Mouse (Mus musculus) forebrain, embryonic 12.5 days (tissue): Measurements from ENCODE around the gene Clstn3. TPM values are rescaled to one million over a fixed set of nuclear protein-coding genes. Genes with fewer than 3 reads are reported as not detected.

Experiments used
- ATAC-seq: fragments of 200-750 bp; cut with Nextera tagmentation; 2 replicates; pipeline ENCODE4 v1.8.0; 2017; ENCODE audit warnings: moderate TSS enrichment; ENCODE audit not compliant: low FRiP score
- H3K27ac ChIP-seq: fragments of 300-500 bp; sonication (generic); 2 replicates; pipeline ENCODE4 v1.5.1; 2016; ENCODE audit warnings: mild to moderate bottlenecking
- H3K27me3 ChIP-seq: fragments of 300-500 bp; sonication (generic); 2 replicates; pipeline ENCODE4 v1.6.1; 2016; ENCODE audit warnings: mild to moderate bottlenecking
- H3K36me3 ChIP-seq: fragments of 300-500 bp; sonication (generic); replicated peaks from 2 replicates; pipeline ENCODE4 v1.6.1; 2016; ENCODE audit warnings: mild to moderate bottlenecking
- H3K4me1 ChIP-seq: fragments of 300-500 bp; sonication (generic); 2 replicates; pipeline ENCODE4 v1.6.1; 2016
- H3K4me2 ChIP-seq: fragments of 300-500 bp; sonication (generic); 2 replicates; pipeline ENCODE4 v1.6.1; 2016; ENCODE audit warnings: mild to moderate bottlenecking, moderate library complexity
- H3K4me3 ChIP-seq: fragments of 300-500 bp; sonication (generic); replicated peaks from 2 replicates; pipeline ENCODE4 v1.5.1; 2016; ENCODE audit warnings: mild to moderate bottlenecking
- H3K9ac ChIP-seq: fragments of 300-500 bp; sonication (generic); 2 replicates; pipeline ENCODE4 v1.6.1; 2016; ENCODE audit warnings: mild to moderate bottlenecking
- H3K9me3 ChIP-seq: fragments of 300-500 bp; sonication (generic); 2 replicates; pipeline ENCODE4 v1.6.1; 2016
- WGBS: fragments of 180-500 bp; shearing (Covaris S2); methylation state at CpG from one replicate; pipeline ENCODE4 v1.1.7; 2016; 5-methylcytosine and 5-hydroxymethylcytosine counted together
- polyA plus RNA-seq: library from polyadenylated mRNA; unstranded; fragments of >200 nt; fragmentation: Nextera tagmentation; extraction: Ambion mirVana; gene quantifications from 2 replicates; pipeline ENCODE4 v1.2.1, GENCODE M21; 2016

Clstn3 gene
- polyA plus RNA-seq, 1 experiment from 2014 or later = 25.9 TPM

GRCm38 (mm10) chr6:124458505-124458904 lies 6.1 kb downstream of the Clstn3 start:
- H3K9ac ChIP-seq = no peak overlapping the region
- 89% methylated on average over 11 of the region's 11 CpGs for WGBS
- no peak overlapping the region for H3K4me2 ChIP-seq
- H3K27ac ChIP-seq = no peak overlapping the region
- no peak overlapping the region for H3K4me3 ChIP-seq
- H3K4me1 ChIP-seq = peaks cover 2% of the 10 kb centered on the region
- no peaks in the 10 kb centered on the region for H3K27me3 ChIP-seq
- peaks cover 6% of the 10 kb centered on the region for H3K36me3 ChIP-seq
- H3K9me3 ChIP-seq = no peaks in the 10 kb centered on the region
- no peak for ATAC-seq

DNA sequence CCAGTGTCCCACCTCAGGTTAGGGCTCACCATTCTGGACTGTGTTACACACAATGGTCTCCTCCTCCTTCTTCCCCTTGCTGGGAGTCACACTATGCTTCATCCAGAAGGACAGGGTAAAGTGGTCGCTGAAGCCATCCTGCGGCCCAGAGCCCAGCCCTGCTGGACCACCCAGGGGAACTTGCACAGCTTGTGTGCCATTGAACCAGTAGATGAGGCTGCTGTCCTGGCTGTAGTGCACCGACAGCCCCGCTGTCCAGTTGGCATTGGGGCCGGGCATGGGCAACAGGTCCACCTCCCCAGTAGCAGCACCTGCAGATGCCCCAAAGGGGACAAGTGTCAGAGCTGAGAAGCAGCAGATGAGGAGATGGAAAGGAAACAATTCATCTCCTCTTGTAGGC lies 6.8 kb downstream of the Clstn3 start:
- no peak overlapping the region for H3K4me3 ChIP-seq
- no peaks in the 10 kb centered on the region for H3K9me3 ChIP-seq
- no peaks in the 10 kb centered on the region for H3K27me3 ChIP-seq
- H3K27ac ChIP-seq = no peak overlapping the region
- H3K9ac ChIP-seq = no peak overlapping the region
- no peaks in the 10 kb centered on the region for H3K4me1 ChIP-seq
- ATAC-seq = no peak
- 83% methylated on average over 5 of the region's 5 CpGs for WGBS
- H3K4me2 ChIP-seq = no peak overlapping the region
- peaks cover 6% of the 10 kb centered on the region for H3K36me3 ChIP-seq

- Histone ChIP-seq H3K27ac (no peak overlapping the region), H3K4me1 (no peaks in the 10 kb centered on the region), H3K9me3 (no peaks in the 10 kb centered on the region), H3K9ac (no peak overlapping the region), H3K27me3 (no peaks in the 10 kb centered on the region), H3K36me3 (peaks cover 6% of the 10 kb centered on the region), H3K4me3 (no peak overlapping the region), H3K4me2 (no peak overlapping the region)
- WGBS = 93% methylated on average over 5 of the region's 5 CpGs
- no peak for ATAC-seq
These were observed 8.4 kb downstream of the Clstn3 start for GRCm38 (mm10) chr6:124456243-124456642.

DNA sequence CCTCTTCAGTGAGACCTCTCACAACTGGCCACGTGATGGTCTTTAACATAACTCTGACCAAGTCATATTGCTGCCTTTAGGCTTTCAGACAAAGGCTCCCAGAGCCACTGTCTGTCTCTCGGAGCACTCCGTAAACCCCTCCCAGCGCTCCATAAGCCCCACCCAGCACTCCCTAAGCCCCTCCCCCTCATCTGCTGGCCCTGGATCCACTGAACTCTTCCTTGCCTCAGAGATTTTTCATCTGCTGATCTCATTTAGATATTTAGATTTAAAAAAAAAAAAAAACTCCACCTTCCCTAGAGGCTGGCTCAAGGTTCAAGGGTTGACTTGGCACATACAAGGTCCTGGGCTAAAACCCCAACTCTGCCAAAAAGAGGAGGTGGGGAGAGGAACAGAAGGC lies 10.8 kb downstream of the Clstn3 start:
- no peak overlapping the region for H3K9ac ChIP-seq
- H3K27ac ChIP-seq = no peak overlapping the region
- H3K9me3 ChIP-seq = no peaks in the 10 kb centered on the region
- no peaks in the 10 kb centered on the region for H3K4me1 ChIP-seq
- no peak for ATAC-seq
- H3K36me3 ChIP-seq = peaks cover 10% of the 10 kb centered on the region
- H3K27me3 ChIP-seq = no peaks in the 10 kb centered on the region
- 56% methylated on average over 4 of the region's 4 CpGs for WGBS
- H3K4me3 ChIP-seq = no peak overlapping the region
- no peak overlapping the region for H3K4me2 ChIP-seq

GRCm38 (mm10) chr6:124451995-124452394 lies 12.6 kb downstream of the Clstn3 start:
- Histone ChIP-seq H3K9ac (no peak overlapping the region), H3K4me2 (no peak overlapping the region), H3K27ac (no peak overlapping the region), H3K4me1 (no peaks in the 10 kb centered on the region), H3K9me3 (no peaks in the 10 kb centered on the region), H3K27me3 (no peaks in the 10 kb centered on the region), H3K36me3 (peaks cover 6% of the 10 kb centered on the region; the same call in 1 of the 2 replicates), H3K4me3 (no peak overlapping the region)
- 71% methylated on average over 3 of the region's 3 CpGs for WGBS
- ATAC-seq = no peak

- no peaks in the 10 kb centered on the region for H3K27me3 ChIP-seq
- H3K9ac ChIP-seq = no peak overlapping the region
- no peak overlapping the region for H3K27ac ChIP-seq
- no peaks in the 10 kb centered on the region for H3K4me1 ChIP-seq
- no peak overlapping the region for H3K4me3 ChIP-seq
- 89% methylated on average over 18 of the region's 18 CpGs for WGBS
- H3K4me2 ChIP-seq = no peak overlapping the region
- H3K9me3 ChIP-seq = no peaks in the 10 kb centered on the region
- H3K36me3 ChIP-seq = peaks cover 6% of the 10 kb centered on the region; the same call in 1 of the 2 replicates
- ATAC-seq = no peak
These were observed 14.8 kb downstream of the Clstn3 start for GRCm38 (mm10) chr6:124449668-124450383.

DNA sequence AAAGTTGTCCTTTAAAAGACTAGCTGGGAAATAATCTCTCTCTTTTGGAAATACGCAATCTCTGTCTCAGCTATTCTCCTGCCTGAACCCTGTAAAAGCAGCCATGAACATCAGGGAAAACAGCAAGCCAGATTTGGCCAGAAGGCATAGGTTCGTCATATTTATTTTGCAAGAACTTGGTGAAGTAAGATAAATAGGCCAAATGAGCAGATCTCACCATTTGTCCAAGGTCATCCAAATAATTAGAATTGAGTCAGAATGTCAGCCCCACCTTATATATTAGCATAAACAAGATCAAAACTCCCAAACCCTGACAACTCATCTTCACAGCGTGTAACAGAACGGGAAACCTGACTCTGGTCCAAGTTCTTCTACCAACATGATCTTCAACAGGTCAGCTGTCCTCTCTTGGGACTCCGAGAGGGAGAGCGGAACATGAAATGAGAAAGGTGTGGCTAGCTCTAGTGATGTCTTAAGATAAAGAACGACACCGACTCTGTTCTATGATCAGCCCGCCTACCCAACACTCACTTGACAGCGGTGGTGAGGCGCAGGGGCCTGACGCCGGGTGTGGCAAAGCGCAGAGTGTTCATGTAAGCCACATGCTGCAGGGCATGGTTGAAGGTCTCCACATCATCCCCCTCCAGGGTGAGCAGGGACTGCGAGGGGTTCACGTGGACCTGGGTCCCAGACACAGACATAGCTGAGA lies 15.5 kb downstream of the Clstn3 start:
- Histone ChIP-seq H3K36me3 (peaks cover 6% of the 10 kb centered on the region; the same call in 1 of the 2 replicates), H3K4me3 (no peak overlapping the region), H3K4me1 (no peaks in the 10 kb centered on the region), H3K4me2 (no peak overlapping the region), H3K9me3 (no peaks in the 10 kb centered on the region), H3K9ac (no peak overlapping the region), H3K27me3 (no peaks in the 10 kb centered on the region), H3K27ac (no peak overlapping the region)
- ATAC-seq = no peak
- WGBS = 93% methylated on average over 16 of the region's 16 CpGs

GRCm38 (mm10) chr6:124448186-124448852 lies 16.3 kb downstream of the Clstn3 start:
- Histone ChIP-seq H3K9ac (no peak overlapping the region), H3K4me2 (no peak overlapping the region), H3K36me3 (peaks cover 6% of the 10 kb centered on the region; the same call in 1 of the 2 replicates), H3K9me3 (no peaks in the 10 kb centered on the region), H3K27ac (no peak overlapping the region), H3K4me1 (no peaks in the 10 kb centered on the region), H3K4me3 (no peak overlapping the region), H3K27me3 (no peaks in the 10 kb centered on the region)
- 76% methylated on average over 10 of the region's 10 CpGs for WGBS
- ATAC-seq = no peak

- Histone ChIP-seq H3K9ac (no peak overlapping the region), H3K4me3 (no peak overlapping the region), H3K9me3 (no peaks in the 10 kb centered on the region), H3K4me2 (no peak overlapping the region), H3K27ac (no peak overlapping the region), H3K4me1 (no peaks in the 10 kb centered on the region), H3K36me3 (peaks cover 6% of the 10 kb centered on the region; the same call in 1 of the 2 replicates), H3K27me3 (no peaks in the 10 kb centered on the region)
- ATAC-seq = no peak
- WGBS = 86% methylated on average over 2 of the region's 2 CpGs
These were observed 17.2 kb downstream of the Clstn3 start for GRCm38 (mm10) chr6:124447356-124447755.

- ATAC-seq = no peak
- 93% methylated on average over 9 of the region's 9 CpGs for WGBS
- no peaks in the 10 kb centered on the region for H3K27me3 ChIP-seq
- no peak overlapping the region for H3K27ac ChIP-seq
- H3K4me3 ChIP-seq = no peak overlapping the region
- peaks cover 6% of the 10 kb centered on the region; the same call in 1 of the 2 replicates for H3K36me3 ChIP-seq
- no peak overlapping the region for H3K9ac ChIP-seq
- H3K4me1 ChIP-seq = no peaks in the 10 kb centered on the region
- no peaks in the 10 kb centered on the region for H3K9me3 ChIP-seq
- H3K4me2 ChIP-seq = no peak overlapping the region
These were observed 18.1 kb downstream of the Clstn3 start for GRCm38 (mm10) chr6:124446459-124446858.

DNA sequence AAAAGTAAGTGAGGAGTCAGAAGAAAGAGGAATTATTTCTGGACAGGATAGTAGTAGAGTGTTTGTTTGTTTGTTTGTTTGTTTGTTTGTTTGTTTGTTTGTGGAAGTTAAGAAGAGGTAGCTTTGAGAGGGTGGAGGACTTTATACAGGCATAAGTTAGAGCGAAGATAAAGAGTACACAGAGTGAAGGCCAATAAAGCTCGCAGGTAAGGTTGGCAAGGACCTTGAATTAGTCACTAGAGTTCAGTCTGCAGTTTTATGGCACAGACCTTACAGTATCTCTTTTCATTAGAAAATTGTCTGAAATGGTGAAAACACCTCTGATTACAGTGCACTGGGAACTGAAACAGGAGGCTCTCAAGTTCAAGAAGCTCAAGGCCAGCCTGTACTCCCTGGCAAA lies 18.6 kb downstream of the Clstn3 start:
- H3K4me3 ChIP-seq = no peak overlapping the region
- H3K9me3 ChIP-seq = no peaks in the 10 kb centered on the region
- peaks cover 6% of the 10 kb centered on the region; the same call in 1 of the 2 replicates for H3K36me3 ChIP-seq
- 92% methylated on average over 2 of the region's 2 CpGs for WGBS
- no peaks in the 10 kb centered on the region for H3K4me1 ChIP-seq
- no peak overlapping the region for H3K9ac ChIP-seq
- no peak for ATAC-seq
- no peaks in the 10 kb centered on the region for H3K27me3 ChIP-seq
- no peak overlapping the region for H3K4me2 ChIP-seq
- H3K27ac ChIP-seq = no peak overlapping the region

DNA sequence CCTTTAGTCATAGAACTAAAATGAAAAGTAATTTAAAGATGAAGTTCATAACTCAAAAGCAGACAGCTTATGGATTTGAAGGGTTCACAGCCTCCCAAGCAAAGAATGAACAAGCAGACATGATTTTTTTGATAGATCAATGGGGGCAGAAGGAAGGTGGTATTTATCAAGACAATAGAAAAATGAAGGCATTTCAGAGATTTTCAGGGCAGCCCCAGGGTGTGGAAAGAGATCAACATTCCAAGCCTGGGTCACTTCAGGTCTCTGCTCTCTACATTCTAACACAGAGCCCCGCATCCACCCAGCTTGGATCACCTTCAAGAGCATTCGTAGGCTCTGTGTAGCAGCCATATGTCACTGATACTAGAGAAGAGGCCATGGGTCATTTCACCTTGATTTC lies 21.3 kb downstream of the Clstn3 start:
- no peaks in the 10 kb centered on the region for H3K4me1 ChIP-seq
- H3K27ac ChIP-seq = no peak overlapping the region
- no peaks in the 10 kb centered on the region for H3K9me3 ChIP-seq
- WGBS = 85% methylated on average over 2 of the region's 2 CpGs
- no peak overlapping the region for H3K9ac ChIP-seq
- no peak overlapping the region for H3K4me2 ChIP-seq
- H3K36me3 ChIP-seq = 0 out of 2 replicates have a peak, but pooled peaks cover 2% of the 10 kb centered on the region
- H3K4me3 ChIP-seq = no peak overlapping the region
- no peaks in the 10 kb centered on the region for H3K27me3 ChIP-seq
- no peak for ATAC-seq
